Mouse (Mus musculus) fat pad, adult 2 months (tissue): Measurements from ENCODE around the gene Palld.

ENCODE experiments used
- DNase-seq: peaks from one replicate; pipeline ENCODE4 v3.0.0-alpha.2; 2011; ENCODE audit warnings: low read depth, low spot score; ENCODE audit errors: extremely low read depth

Gene Palld

GRCm38 (mm10) chr8:61475251-61475673 is 427.2 kb downstream of the Palld start:
- DNase-seq: no peak

- DNase-seq: no peak
Measured at GRCm38 (mm10) chr8:61470213-61470612, 432.3 kb downstream of the Palld start.

- DNase-seq: no peak
Measured at GRCm38 (mm10) chr8:61467553-61467815, 435.0 kb downstream of the Palld start.

- DNase-seq: no peak
Measured at GRCm38 (mm10) chr8:61466696-61467552, 435.6 kb downstream of the Palld start.

- DNase-seq: no peak
Measured at GRCm38 (mm10) chr8:61464393-61464792, 438.1 kb downstream of the Palld start.

GRCm38 (mm10) chr8:61462221-61462620 is 440.3 kb downstream of the Palld start:
- no peak for DNase-seq
